Mouse (Mus musculus) adrenal gland, adult 2 months (tissue): ENCODE results near the gene Otx2. TPM values are rescaled to one million over a fixed set of nuclear protein-coding genes. Genes with fewer than 3 reads are reported as not detected.
"Not testable (repeated sequence)": the region's sequence is repeated elsewhere in the genome, so short reads cannot be mapped to it uniquely, and the experiment has no call there.

Experiments used
- DNase-seq: peaks from one replicate; pipeline ENCODE4 v3.0.0; 2021
- polyA plus RNA-seq: library from polyadenylated mRNA; depleted of rRNA; stranded (reverse); fragments of >200 nt; gene quantifications from 2 replicates; pipeline ENCODE4 v1.2.3, GENCODE M21; 2012; rRNA removed
- total RNA-seq, 2 experiments: library from RNA; stranded (reverse); gene quantifications; 2 replicates each; pipeline ENCODE4 v1.2.3; 2021

The Otx2 gene
- total and polyA plus RNA-seq, 3 experiments, result not detected

DNA sequence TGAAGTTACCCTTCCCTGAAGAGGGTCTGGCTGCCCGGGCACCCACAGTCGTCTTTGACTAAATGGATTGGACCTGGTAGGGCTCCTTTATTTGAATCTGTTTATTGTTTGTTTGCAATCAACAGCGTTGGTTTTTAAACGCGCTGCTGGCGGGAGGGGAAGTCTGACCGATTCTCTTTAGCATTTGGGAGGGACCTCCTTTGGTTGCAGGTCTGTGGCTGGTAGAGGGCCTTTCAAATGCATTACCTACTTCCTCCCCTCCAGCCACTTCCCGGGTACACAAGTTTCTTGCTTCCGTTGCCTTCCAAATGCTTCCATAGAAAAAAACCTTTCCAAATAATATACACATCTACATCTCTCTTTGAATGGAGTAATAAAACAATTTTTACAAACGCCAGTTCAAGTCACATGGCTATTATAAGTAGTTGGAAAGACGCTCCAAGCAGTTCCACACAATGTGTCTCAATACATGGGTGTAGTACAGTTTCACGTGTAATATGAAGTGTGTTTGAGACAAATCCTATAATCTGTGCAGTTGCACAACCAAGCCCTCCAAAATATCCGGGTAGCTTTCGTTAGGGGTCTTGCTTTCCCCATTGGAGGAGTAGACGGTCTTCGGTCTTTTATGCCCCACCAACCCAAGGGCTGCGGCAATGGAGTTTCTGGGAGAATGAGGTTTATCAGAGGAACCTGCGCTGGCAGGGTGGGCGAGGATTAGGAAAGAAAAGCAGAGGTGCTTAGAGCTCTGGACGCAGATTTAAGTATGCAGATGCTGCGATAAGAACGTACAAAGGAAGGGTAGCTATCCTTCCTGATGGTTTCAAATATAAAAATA lies 19.7 kb downstream of the Otx2 start:
- no peak for DNase-seq

DNA sequence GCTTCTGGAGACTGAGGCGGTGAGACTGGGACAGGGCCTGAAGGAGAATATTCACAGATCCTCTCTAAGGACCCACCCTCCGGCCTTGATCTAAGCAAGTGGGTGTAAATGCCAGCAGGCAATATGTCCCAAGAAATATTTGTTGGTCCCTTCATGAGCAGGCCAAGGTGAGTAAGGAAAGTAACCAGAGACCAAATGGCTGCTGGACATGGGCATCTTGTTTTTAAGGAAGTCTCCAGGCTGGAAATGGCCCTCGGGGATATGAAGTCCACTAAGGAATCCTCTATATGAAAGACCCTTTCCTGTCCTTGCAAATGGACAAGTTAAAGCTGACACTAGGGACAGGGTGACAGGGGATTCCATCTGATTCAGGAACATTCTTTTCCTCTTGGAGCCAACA lies 20.5 kb downstream of the Otx2 start:
- DNase-seq, result no peak

DNA sequence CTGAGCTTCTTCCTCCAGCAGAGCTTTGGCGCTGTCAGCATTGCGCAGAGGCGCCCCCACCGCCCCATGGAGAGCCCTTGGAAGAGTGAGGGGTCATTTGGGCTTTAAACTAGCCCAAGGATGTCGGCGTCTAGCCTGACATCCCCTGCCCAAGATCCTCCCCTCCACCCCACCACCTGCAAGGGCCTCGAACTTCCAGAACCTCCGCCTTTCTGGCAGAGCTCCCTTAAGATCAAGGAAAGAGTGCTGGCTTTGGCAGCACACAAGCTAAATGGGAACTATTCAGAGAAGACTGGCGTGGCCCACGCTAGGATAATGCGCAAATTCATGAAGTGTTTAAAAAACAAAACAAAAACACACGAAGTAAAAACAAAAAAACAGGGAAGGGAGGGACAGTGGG lies 21.4 kb downstream of the Otx2 start:
- no peak for DNase-seq

DNA sequence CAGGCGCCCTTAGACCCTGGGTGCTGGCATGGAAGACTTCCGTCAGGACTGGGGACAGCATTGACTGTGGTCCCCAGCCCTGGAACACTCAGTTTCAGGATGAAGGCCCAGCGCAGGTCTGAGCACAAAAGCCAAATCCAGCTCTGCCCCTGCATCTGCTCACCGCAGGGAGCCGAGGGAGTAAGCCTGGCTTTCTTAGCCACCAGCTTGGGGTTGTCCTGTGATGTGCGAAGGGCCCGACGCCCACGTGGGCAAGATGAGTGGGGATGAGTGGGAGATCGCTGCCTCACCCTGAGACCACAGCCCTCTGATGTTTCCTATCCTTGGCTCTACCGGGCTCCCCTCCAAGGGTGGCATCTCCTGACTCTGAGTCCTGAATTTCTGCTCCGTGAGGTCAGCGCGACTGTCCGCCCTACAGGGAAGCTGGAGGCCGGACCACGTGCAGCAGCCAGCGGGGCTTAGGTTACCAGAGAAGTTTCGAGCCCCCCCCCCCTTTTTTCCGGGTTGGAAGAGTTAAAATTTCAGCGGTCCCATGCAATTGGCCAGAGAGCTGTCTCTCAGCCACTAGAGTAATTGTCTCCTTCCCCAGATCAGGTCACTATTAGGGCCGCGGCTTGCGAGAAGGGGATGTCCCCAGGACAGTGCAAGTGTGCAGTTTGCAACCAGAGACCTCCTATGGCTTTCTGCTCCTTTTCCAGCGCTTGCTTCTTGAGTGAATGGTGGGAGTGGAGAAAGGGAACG lies 22.0 kb downstream of the Otx2 start:
- no peak for DNase-seq

DNA sequence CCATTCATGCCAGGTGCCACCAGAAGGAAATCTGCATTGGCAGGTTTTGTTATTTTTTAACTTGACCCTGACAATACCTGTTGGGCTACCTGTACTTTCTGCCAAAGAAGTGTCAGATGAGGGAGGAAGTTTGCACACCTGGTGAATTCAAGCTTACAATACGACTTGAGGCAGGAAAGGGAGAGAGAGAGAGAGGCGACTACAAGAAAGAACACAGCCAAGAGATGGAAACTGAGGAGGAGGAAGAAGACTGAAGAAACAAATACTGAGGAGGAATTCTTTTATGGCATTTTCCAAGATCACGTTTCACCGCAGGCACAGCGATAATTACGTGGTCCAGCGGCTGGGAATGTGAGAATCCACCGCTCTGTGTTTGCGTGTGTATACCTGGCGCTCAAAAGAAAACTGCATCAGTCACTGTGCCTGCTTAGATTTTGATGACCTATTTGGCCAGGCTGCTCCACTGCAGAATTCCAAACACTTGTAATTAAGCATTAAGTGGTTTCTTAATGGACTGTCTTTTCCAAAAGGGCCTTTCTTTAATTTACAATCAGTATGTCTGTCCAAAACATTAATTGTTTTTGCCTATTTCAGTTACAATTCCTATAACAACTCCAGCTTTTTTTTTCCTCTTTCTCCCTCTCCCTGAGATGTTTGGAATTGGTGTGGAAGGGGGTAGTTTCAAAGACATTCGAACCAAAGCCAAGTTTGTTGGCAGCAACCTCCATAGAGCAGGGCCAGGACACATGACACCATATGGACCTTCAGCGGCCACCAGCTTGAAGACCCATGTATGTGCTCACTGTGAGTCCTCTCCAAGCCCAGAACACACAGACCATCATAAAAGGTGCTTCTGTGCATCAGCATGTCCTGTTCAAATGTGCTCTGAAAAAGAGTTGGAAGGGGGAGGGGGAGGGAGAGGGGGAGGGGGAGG lies 31.9 kb downstream of the Otx2 start:
- DNase-seq, result no peak

DNA sequence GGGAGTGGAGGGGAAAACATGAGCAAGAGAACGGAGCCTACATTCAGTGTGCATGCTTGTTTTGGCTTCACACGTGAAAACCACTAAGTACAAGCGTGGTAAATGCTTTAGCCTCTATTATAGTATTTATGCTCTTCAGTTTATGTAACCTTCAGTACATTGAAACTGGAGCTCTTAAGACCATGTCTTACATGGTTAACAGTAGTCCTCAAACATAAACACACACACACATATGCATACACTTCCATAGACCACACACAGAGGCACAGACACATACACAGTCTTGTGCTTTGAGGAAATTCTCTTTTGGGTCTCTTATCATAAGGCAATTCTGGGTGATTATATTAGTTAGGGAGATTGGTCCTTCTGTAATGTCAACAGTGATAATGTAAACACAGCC lies 40.5 kb downstream of the Otx2 start:
- no peak for DNase-seq

DNA sequence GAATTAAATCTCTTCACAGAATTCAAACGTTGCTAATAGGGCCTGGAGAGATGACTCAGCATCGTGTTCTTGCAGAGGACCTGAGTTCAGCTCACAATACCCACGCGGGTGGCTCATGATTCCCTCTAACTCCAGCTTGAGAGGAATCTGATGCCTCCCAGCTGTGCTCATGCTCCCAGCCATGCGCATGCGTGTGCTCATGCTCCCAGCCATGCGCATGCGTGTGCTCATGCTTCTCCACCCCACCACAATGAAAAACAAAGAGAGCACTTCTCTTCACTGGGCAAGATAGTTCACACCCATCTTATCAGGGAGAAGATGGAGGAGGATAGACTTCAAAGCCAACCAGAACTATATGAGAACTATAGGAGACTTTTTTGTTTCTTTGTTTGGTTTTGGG lies 41.3 kb downstream of the Otx2 start:
- no peak for DNase-seq

DNA sequence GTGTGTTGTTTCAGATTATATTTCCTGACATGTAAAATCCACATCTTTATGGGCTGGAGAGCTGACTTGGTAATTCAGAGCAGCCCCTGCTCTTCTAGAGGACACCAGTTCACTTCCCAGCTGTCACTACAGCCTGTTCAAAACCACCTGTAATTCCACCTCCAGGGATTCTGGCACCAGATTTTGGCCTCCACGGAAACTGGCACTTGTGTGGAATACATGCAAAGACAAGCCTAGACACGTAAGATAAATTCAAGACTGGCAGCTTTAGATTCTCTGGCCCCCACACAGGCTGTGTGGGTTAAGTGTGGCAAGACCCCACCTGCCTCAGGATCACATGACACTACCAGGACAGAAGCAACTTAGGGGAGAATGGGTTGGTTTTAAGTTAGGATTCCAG lies 42.1 kb downstream of the Otx2 start:
- DNase-seq, result no peak

DNA sequence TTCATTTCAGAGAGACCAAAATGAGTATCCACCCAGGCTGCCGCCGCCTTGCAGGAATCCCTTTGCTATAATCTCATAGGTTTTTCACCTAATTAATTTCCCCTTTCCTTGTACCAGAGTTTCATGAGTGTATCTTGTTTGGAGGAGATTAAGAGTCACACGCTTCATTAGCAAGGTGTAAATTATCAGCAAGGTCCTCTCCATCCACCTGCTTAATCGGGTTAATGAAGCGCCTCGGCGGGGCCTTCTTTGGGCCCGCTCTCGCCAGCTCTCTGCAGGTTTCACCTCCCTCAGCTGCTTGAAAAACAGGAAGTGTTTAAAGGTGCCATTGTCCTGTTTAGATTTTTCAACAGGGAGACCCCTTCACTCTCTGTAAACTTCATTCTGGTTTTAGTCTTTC lies 44.2 kb downstream of the Otx2 start:
- no peak for DNase-seq

DNA sequence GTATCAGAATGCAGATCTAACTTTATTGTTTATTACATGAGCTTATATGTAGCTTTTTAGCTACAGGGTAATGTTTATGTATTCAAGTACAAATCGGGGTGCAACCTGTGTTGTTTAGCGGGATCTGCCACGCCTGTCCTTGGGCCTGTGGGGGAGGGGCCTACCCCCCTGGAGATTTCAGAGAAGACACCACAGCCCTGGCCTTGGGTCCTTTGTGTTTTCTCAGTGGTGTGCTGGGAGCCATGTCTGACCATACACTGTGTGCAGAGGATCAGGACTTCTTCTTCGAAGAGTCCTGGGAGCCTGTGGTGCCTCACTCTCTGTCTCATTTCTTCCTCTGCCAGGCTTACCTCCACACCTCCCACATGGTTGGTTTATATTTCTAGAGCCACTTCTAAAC lies 47.3 kb downstream of the Otx2 start:
- no peak for DNase-seq

DNA sequence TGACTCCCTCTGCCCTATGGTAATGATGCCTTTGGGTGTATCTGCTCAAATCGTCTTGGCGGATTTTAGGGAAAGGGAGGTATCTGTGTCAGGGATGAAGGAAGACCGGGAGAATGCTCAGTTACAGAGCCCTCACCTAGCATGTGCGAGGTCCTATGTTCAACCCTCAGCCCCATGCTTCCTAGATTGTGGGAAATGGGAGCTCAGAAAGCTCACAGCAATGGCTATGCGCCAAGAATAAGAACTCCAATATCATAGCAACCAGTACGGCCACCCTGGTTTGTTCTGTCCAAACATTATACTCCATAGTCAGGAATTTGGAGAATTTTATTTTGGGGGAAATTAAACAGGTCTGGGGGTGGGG lies 48.3 kb downstream of the Otx2 start:
- DNase-seq, result no peak

DNA sequence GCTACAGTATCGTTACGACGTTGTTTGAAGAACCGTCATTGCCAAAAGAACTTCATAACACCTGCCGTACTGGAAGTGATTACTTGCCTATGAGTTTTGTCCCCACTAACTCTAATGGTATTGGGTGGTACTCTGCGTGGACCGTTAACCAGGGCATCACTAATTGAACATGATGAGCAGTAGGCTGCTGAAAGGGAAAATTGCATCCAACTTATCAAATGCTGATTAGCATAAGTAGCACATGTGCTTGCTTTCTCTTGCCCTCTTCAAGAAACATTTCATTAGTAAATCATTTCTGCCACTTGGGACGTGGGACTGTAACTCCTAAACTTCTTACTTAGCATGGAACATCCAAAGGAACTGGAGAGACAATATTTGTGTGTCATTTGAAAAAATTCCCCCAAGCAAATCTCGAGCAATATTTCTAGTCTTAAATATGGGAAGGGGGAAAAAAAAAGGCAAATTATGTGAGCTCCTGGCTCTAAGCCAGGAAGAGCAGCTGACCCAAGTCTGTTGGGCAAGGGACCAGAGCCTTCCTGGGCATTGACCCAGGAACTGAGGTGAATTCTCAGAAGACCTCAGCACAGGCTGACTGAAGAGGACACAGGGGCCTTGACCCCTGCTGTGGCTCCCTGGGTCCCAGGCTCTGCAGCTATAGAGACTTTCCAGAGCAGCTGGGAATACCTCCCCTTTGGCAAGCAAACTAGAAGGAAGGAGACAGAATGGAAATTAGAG lies 48.9 kb downstream of the Otx2 start:
- peak; percentile 25 for DNase-seq

DNA sequence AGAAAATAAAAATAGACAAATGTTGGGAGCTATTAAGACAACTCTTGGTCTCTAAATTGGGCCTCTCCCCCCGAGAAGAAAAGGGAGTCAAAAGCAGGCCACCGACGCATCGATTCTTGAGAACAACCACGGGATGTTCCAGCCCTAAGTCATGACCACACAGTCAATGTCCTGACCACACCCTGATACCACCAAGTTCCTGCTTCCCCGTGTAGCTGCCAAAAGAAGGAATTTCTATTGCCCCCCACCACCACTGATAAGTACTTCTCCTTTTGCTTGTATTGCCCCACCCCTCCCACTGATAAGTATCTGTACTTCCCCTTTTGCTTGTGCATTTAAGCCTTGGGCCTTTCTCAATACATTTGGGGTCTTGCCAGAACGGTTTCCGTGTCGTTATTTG lies 50.9 kb downstream of the Otx2 start:
- not testable (repeated sequence) for DNase-seq

DNA sequence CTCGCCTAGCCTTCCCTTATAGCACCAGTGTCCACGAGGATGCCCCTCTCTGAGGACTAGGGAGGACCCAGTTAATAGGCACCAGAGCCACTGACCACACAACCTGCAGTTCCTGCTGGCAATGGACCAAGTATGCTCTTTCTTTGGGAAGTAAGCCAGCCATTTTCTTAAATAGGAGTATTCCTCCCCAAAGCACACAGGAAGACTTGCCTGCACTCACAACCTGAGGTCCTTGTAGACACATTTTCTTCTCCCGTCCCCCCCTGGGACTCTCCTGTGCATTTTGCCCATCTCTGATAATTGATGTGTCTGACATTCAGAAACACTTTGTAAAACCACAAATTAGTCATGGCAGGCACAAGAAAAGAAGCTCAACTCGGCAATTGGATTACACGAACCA lies 57.3 kb downstream of the Otx2 start:
- DNase-seq, result no peak

DNA sequence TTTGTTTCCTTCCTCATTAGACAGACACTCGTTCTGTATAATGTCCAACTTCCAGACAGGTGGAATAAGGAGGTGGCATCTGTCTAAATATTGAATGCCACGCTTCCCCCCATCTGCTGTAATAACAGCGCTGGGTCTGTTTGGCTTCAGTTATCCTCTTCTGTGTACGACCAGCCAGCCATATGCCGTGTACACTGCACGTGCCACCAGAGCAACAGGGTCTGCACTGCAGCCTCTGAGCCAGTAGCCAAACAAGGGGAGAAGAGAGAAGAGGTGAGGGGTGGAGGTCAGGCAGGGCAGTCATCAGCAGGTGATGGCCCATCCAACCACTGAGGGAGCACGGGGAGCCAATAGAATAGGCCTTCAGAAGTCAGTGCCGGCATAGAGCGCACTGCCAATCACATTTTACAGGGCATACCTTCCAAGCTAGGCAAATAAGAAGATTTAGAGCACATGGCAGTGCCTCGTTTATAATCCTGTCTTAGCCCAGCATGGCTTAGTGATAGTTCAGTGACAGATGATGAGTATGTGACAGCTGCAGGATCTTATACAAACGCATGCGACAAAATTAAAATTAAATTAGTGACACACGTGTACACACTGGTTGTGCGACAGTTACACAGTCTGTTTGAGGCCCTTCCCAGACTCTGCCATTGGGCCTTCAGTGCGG lies 64.8 kb downstream of the Otx2 start:
- DNase-seq, result no peak

Other genes starting within 250 kb of the Otx2 start
- gene Tmem260, start 227.7 kb downstream of the Otx2 start, total RNA-seq, result 10 to 100 TPM; 28.9 to 36.3 TPM
- 40.3 and 46.2 TPM in 2 replicates for gene Tmem260, start 227.7 kb downstream of the Otx2 start, polyA plus RNA-seq